Mouse (Mus musculus) C2C12 (cell line): Measurements from ENCODE around the gene C2.

ENCODE experiments used
- CTCF ChIP-seq: IDR thresholded peaks from one replicate; pipeline ENCODE4 v1.5.1; 2011; ENCODE audit not compliant: control insufficient read depth, insufficient read depth, insufficient read length
- MAX ChIP-seq: IDR thresholded peaks from one replicate; pipeline ENCODE4 v1.6.1; 2011; ENCODE audit warnings: mild to moderate bottlenecking, control low read depth
- USF1 ChIP-seq: IDR thresholded peaks from one replicate; pipeline ENCODE4 v1.6.1; 2011; ENCODE audit warnings: low read depth, mild to moderate bottlenecking, control low read depth, moderate library complexity

DNA sequence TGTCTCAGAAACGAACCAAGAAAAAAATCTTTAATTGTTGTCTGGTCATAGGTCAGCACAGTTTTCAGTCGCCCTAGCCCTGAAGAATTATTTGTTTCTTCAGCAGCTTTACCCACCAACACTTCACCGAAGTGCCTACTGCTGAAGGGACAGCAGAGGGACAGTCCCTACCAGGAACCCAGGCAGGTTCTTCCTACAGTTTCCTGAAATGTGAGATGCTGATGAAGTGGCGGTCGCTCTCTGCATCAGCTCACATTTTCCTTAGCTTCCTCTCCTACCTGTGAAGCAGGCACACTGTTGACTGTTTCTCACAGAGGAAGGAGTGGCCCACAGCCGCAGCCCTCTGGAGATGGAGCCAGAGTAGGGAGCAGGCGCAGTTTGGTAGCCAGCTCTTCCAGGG, 32.1 kb downstream of the C2 start:
- TF ChIP-seq CTCF = no peak
- TF ChIP-seq USF1 = no peak
- no peak for TF ChIP-seq MAX
